Mouse (Mus musculus): ENCODE data around the gene Baz1b.

Gene Baz1b

DNA sequence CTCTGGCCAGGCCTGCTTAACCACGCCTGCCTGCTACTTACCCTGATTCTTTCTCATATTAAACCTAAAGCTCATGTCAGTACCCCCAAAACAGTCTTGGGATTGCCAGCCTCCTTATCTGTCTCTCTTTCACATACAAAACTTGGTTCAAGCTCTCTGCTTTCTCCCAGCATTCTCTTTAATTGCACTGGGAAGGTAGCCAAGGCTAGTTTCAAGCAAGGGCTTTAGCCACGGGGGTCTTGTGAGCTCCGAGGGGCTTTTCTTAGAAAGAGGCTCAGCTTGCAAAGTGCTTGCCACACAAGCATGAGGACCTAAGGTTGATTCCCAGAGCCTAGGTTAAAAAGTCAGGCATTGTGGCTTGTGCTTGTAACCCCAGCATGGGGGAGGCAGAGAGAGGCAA lies 98.1 kb downstream of the Baz1b start:
- DNase-seq = no peak

GRCm38 (mm10) chr5:135286185-135286584 lies 99.1 kb downstream of the Baz1b start:
- DNase-seq = peak; percentile 55

GRCm38 (mm10) chr5:135286926-135287325 lies 99.9 kb downstream of the Baz1b start:
- DNase-seq = no peak

GRCm38 (mm10) chr5:135290703-135291102 lies 103.6 kb downstream of the Baz1b start:
- no peak for DNase-seq

- no peak for DNase-seq
These were observed 104.1 kb downstream of the Baz1b start for GRCm38 (mm10) chr5:135291193-135291592.

- no peak for DNase-seq
These were observed 104.9 kb downstream of the Baz1b start for GRCm38 (mm10) chr5:135292001-135292400.

All from cerebellum, adult 11 months (tissue).